Mouse (Mus musculus) cerebellum, adult 2 months (tissue): ENCODE measurements at regions not wholly inside any gene's neighbourhood (a gene's known extent, or its start where the extent isn't known, plus 50 kb on each side); places are given as distances from the start of the nearest gene placed in this dataset.

Experiments
- CTCF ChIP-seq: fragments of 200-500 bp; IDR thresholded peaks from 2 replicates; pipeline ENCODE4 v1.5.1; 2011; ENCODE audit warnings: low read depth, mild to moderate bottlenecking, control low read depth, low read length, moderate library complexity, borderline replicate concordance; ENCODE audit not compliant: insufficient read depth
- POLR2A ChIP-seq: fragments of 200-500 bp; IDR thresholded peaks from 2 replicates; pipeline ENCODE4 v1.6.1; 2011; ENCODE audit warnings: low read length, control low read depth, borderline replicate concordance; ENCODE audit not compliant: insufficient read depth

- no peak for TF ChIP-seq CTCF
- no peak for TF ChIP-seq POLR2A
Observed at GRCm38 (mm10) chr14:120219224-120219623, 56.2 kb upstream of the Mbnl2 start.
